Mouse (Mus musculus) stomach, postnatal 0 days (tissue): ENCODE measurements at regions not wholly inside any gene's neighbourhood (a gene's known extent, or its start where the extent isn't known, plus 50 kb on each side); places are given as distances from the start of the nearest gene placed in this dataset.

Experiments
- ATAC-seq: fragments of 200-750 bp; cut with Nextera tagmentation; 2 replicates; pipeline ENCODE4 v1.8.0; 2017; ENCODE audit not compliant: low FRiP score, low TSS enrichment
- DNase-seq: peaks from one replicate; pipeline ENCODE4 v3.0.0-alpha.2; 2016; ENCODE audit warnings: low spot score
- H3K27ac ChIP-seq: fragments of 300-500 bp; sonication (generic); replicated peaks from 2 replicates; pipeline ENCODE4 v1.5.1; 2014; ENCODE audit warnings: mild to moderate bottlenecking, control low read depth
- H3K27me3 ChIP-seq: fragments of 300-500 bp; sonication (generic); 2 replicates; pipeline ENCODE4 v1.6.1; 2014; ENCODE audit warnings: low read length; ENCODE audit not compliant: control insufficient read depth, insufficient read depth
- H3K36me3 ChIP-seq: fragments of 300-500 bp; sonication (generic); 2 replicates; pipeline ENCODE4 v1.6.1; 2014; ENCODE audit warnings: low read length, mixed read lengths; ENCODE audit not compliant: control insufficient read depth, insufficient read depth
- H3K4me1 ChIP-seq: fragments of 300-500 bp; sonication (generic); replicated peaks from 2 replicates; pipeline ENCODE4 v1.6.1; 2014; ENCODE audit warnings: antibody characterized with exemption; ENCODE audit not compliant: control insufficient read depth, insufficient read depth
- H3K4me2 ChIP-seq: fragments of 300-500 bp; sonication (generic); replicated peaks from 2 replicates; pipeline ENCODE4 v1.6.1; 2014; ENCODE audit warnings: low read depth, mild to moderate bottlenecking, control low read depth, moderate library complexity
- H3K4me3 ChIP-seq: fragments of 300-500 bp; sonication (generic); 2 replicates; pipeline ENCODE4 v1.5.1; 2014; ENCODE audit warnings: low read depth, low read length, control low read depth
- H3K9ac ChIP-seq: fragments of 300-500 bp; sonication (generic); 2 replicates; pipeline ENCODE4 v1.6.1; 2014; ENCODE audit warnings: mild to moderate bottlenecking, low read length, control low read depth, mixed read lengths
- H3K9me3 ChIP-seq: fragments of 300-500 bp; sonication (generic); 2 replicates; pipeline ENCODE4 v1.6.1; 2016; ENCODE audit warnings: low read length; ENCODE audit not compliant: control insufficient read depth
- CTCF ChIP-seq: IDR thresholded peaks from 2 replicates; pipeline ENCODE4 v1.5.1; 2016; ENCODE audit warnings: antibody characterized with exemption, low read depth, mild to moderate bottlenecking, moderate library complexity
- EP300 ChIP-seq: optimal IDR thresholded peaks from 2 replicates; pipeline ENCODE3; 2016; ENCODE audit warnings: antibody characterized with exemption
- WGBS: fragments of 180-500 bp; shearing (Covaris S2); extraction: QIAGEN DNeasy Blood & Tissue Kit; methylation state at CpG from one replicate; pipeline ENCODE4 v1.1.7; 2014; 5-methylcytosine and 5-hydroxymethylcytosine counted together

DNA sequence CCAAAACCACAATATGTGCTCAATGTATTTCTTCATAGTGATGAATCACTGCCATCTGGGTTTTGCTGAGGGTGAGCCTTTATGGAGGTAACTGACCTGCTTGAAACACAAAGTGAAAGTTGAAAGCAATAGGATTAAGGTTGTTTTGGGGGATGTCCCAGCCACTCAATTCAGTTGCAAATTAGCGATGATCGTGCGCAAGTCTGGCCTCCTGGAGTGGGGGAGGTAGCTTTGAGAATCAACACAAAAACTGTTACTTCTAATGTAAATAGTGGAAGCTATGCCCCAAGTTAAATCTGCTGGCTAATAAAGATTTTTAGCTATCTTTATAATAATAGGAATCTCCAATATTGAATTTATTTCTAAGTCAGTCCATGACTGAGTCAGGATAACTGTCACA, 56.3 kb upstream of the Cers4 start:
- DNase-seq (no peak), ATAC-seq (no peak)
- Histone ChIP-seq H3K9ac (no peak overlapping the region), H3K27ac (no peak overlapping the region), H3K27me3 (no peaks in the 10 kb centered on the region), H3K9me3 (no peaks in the 10 kb centered on the region), H3K4me3 (no peak overlapping the region), H3K36me3 (no peaks in the 10 kb centered on the region), H3K4me1 (no peaks in the 10 kb centered on the region), H3K4me2 (no peak overlapping the region)
- TF ChIP-seq CTCF (no peak), EP300 (no peak)
- 80% methylated on average over 3 of the region's 3 CpGs for WGBS
